Mouse (Mus musculus) cerebellum, postnatal 4 days (tissue): Measurements from ENCODE around the gene Sptbn4.

Experiments
- DNase-seq, 2 experiments: peaks; one replicate each; pipeline ENCODE4 v3.0.0; 2022; ENCODE audit warnings: low spot score in 2 of 2, mixed read lengths in 1 of 2

Gene Sptbn4

GRCm38 (mm10) chr7:27384134-27384533 lies 63.4 kb downstream of the Sptbn4 start:
- DNase-seq = no peak

GRCm38 (mm10) chr7:27383233-27383632 lies 64.3 kb downstream of the Sptbn4 start:
- no peak for DNase-seq

- no peak for DNase-seq
Measured at GRCm38 (mm10) chr7:27381560-27381959, 65.9 kb downstream of the Sptbn4 start.

- DNase-seq = no peak
Measured at GRCm38 (mm10) chr7:27381009-27381408, 66.5 kb downstream of the Sptbn4 start.

- DNase-seq = no peak
Measured at GRCm38 (mm10) chr7:27379836-27380235, 67.7 kb downstream of the Sptbn4 start.

- no peak for DNase-seq
Measured at GRCm38 (mm10) chr7:27378431-27378830, 69.1 kb downstream of the Sptbn4 start.

- no peak for DNase-seq
Measured at GRCm38 (mm10) chr7:27375274-27375673, 72.2 kb downstream of the Sptbn4 start.

GRCm38 (mm10) chr7:27371715-27372462 lies 75.6 kb downstream of the Sptbn4 start:
- DNase-seq = no peak

GRCm38 (mm10) chr7:27369111-27369510 lies 78.4 kb downstream of the Sptbn4 start:
- no peak for DNase-seq

GRCm38 (mm10) chr7:27367976-27368375 lies 79.5 kb downstream of the Sptbn4 start:
- no peak for DNase-seq

GRCm38 (mm10) chr7:27366082-27366844 lies 81.2 kb downstream of the Sptbn4 start:
- no peak for DNase-seq

GRCm38 (mm10) chr7:27364379-27364778 lies 83.1 kb downstream of the Sptbn4 start:
- DNase-seq = no peak

GRCm38 (mm10) chr7:27361283-27361946 lies 86.1 kb downstream of the Sptbn4 start:
- peak; percentile 96 to 99 for DNase-seq

GRCm38 (mm10) chr7:27360749-27361148 lies 86.7 kb downstream of the Sptbn4 start:
- no peak for DNase-seq

GRCm38 (mm10) chr7:27359706-27360358 lies 87.7 kb downstream of the Sptbn4 start:
- DNase-seq = no peak

- DNase-seq = no peak
Measured at GRCm38 (mm10) chr7:27359162-27359561, 88.3 kb downstream of the Sptbn4 start.

GRCm38 (mm10) chr7:27357595-27357978 lies 89.9 kb downstream of the Sptbn4 start:
- no peak for DNase-seq

GRCm38 (mm10) chr7:27356861-27357594 lies 90.5 kb downstream of the Sptbn4 start, which contains the start of gene Gm20479:
TSS of gene Gm20479 (minus strand) at chr7:27357419.
- DNase-seq = no peak

- DNase-seq = no peak
Measured at GRCm38 (mm10) chr7:27356248-27356647, 91.2 kb downstream of the Sptbn4 start.

GRCm38 (mm10) chr7:27355745-27356240 lies 91.7 kb downstream of the Sptbn4 start, which contains the start of gene Shkbp1:
TSS of gene Shkbp1 (minus strand) at chr7:27356019.
- DNase-seq = peak; percentile 67 to 82

- DNase-seq = no peak
Measured at GRCm38 (mm10) chr7:27355261-27355660, 92.2 kb downstream of the Sptbn4 start.
